Mouse (Mus musculus): ENCODE data around the gene Clip2. TPM values are rescaled to one million over a fixed set of nuclear protein-coding genes. Genes with fewer than 3 reads are reported as not detected.
"Not testable (repeated sequence)": the region's sequence is repeated elsewhere in the genome, so short reads cannot be mapped to it uniquely, and the experiment has no call there.

Gene Clip2
- total and polyA plus RNA-seq, 2 experiments from 2014 or later: 13.1 to 153 TPM

DNA sequence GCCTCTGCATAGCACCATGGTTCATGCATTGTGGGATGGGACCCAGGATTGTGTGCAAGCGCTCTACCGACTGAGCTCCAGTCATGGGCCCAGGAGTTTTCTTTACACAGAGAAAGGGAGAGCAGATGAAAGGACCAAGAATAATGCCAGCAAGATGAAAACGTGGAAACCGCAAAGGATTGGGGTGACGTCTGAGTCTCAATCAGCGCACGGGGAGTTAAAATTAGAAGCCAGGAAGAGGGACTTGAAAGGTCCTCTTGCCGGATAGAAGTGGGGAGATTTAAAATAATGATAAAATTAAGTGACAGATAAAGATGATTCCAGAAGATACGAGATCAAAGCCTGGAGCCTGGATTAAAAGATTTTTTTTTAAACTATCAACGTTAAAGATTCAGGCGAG is 69.9 kb downstream of the Clip2 start:
- Histone ChIP-seq H3K4me2 (ENCODE audit: low read depth, low read length, poor library complexity, severe bottlenecking) (no peak overlapping the region), H3K36me3 (ENCODE audit: insufficient read depth, low read length) (no peaks in the 10 kb centered on the region), H3K9me3 (ENCODE audit: low read length) (no peaks in the 10 kb centered on the region), H3K9ac (replicated peaks; ENCODE audit: low read length, poor library complexity, severe bottlenecking) (no peak overlapping the region), H3K27me3 (ENCODE audit: insufficient read depth, low read length) (no peaks in the 10 kb centered on the region), H3K4me3 (ENCODE audit: low read depth, low read length) (no peak overlapping the region), H3K27ac (ENCODE audit: low read depth, low read length) (no peak overlapping the region), H3K4me1 (ENCODE audit: insufficient read depth, low read length) (no peaks in the 10 kb centered on the region)
- DNase-seq (ENCODE audit: low spot score): no peak
- 49% methylated on average over 11 of the region's 11 CpGs for WGBS
- TF ChIP-seq CTCF (IDR thresholded peaks at IDR 0.05): no peak
- no peak for ATAC-seq (ENCODE audit: low FRiP score)

DNA sequence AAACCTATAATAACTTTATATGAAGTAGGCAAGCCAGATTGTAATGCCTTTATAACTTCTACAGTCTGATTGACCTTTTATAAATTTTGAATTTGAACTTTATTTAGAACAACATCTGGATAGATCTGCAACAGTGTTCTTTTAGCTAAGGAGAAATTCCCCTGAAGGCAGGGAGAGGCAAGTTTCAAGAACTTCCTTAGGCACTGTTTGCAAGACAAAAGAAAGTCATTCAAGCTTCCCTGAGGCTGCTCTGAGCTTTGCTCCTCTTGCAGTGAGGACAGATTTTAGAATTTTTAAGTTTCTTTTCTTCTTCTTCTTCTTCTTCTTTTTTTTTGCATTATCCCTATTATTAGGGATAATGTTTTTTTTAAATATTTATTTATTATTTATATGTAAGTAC is 73.3 kb downstream of the Clip2 start:
- not testable (repeated sequence) for H3K9ac ChIP-seq (replicated peaks; ENCODE audit: low read length, poor library complexity, severe bottlenecking); H3K4me1 ChIP-seq (ENCODE audit: insufficient read depth, low read length); H3K36me3 ChIP-seq (ENCODE audit: insufficient read depth, low read length); H3K4me3 ChIP-seq (ENCODE audit: low read depth, low read length); H3K27me3 ChIP-seq (ENCODE audit: insufficient read depth, low read length); H3K4me2 ChIP-seq (ENCODE audit: low read depth, low read length, poor library complexity, severe bottlenecking); H3K9me3 ChIP-seq (ENCODE audit: low read length); DNase-seq (ENCODE audit: low spot score); H3K27ac ChIP-seq (ENCODE audit: low read depth, low read length); ATAC-seq (ENCODE audit: low FRiP score)

DNA sequence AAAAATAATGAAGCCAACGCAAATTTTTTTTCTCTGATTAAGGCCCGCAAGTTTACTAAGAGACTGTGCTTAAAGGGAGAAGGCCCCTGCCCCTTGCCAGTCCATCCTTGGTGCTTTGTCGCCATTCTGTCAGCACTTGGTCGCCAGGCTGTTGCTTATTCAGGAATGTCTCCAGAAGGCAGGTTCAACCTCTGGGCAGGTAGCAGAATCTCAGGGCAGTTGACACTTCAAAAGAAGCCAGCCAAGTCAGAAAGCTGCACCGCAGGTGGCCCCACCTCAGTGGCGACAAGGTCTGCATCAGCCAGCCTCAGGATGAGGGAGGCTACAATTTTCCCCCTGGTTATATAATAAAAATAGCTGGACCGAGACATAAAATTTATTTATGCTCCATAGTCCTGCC is 76.5 kb downstream of the Clip2 start:
- not testable (repeated sequence) for H3K9me3 ChIP-seq (ENCODE audit: low read length); H3K4me3 ChIP-seq (ENCODE audit: low read depth, low read length); H3K9ac ChIP-seq (replicated peaks; ENCODE audit: low read length, poor library complexity, severe bottlenecking); H3K27ac ChIP-seq (ENCODE audit: low read depth, low read length); H3K4me2 ChIP-seq (ENCODE audit: low read depth, low read length, poor library complexity, severe bottlenecking); ATAC-seq (ENCODE audit: low FRiP score); H3K36me3 ChIP-seq (ENCODE audit: insufficient read depth, low read length); H3K4me1 ChIP-seq (ENCODE audit: insufficient read depth, low read length); H3K27me3 ChIP-seq (ENCODE audit: insufficient read depth, low read length); DNase-seq (ENCODE audit: low spot score)
- 93% methylated on average over 7 of the region's 7 CpGs for WGBS

DNA sequence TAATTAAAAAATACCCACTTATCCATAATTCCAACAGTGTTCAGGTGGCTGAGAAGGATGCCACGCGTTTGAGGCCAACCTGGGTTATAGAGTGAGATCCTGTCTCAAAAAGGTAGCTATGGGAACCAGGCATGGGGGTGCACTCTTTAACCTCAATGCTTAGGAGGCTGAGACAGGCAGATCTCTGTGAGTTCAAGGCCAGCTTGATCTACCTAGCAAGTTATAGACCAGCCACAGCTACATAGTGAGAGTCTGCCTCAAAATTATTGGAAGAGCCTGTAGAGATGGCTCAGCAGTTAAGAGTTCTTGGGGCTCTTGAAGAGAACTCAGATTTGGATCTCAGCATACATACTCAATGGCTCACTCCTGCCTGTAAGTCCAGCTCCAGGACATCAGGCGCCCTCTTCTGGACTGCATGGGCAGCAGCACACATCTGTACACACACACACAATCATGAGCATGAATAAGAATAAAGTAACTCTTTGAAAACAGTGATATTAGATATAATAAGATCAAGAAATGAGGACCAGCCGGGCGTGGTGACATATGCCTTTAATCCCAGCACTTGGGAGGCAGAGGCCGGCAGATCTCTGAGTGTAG is 77.1 kb downstream of the Clip2 start:
- H3K27ac ChIP-seq (ENCODE audit: low read depth, low read length): no peak overlapping the region
- DNase-seq (ENCODE audit: low spot score) (no peak), ATAC-seq (ENCODE audit: low FRiP score) (no peak)
- no peak; the same call in 1 of the 2 replicates for TF ChIP-seq CTCF (IDR thresholded peaks at IDR 0.05)
- no peak overlapping the region for H3K9ac ChIP-seq (replicated peaks; ENCODE audit: low read length, poor library complexity, severe bottlenecking)
- no peaks in the 10 kb centered on the region for H3K9me3 ChIP-seq (ENCODE audit: low read length)
- 95% methylated on average over 6 of the region's 6 CpGs for WGBS
- H3K4me1 ChIP-seq (ENCODE audit: insufficient read depth, low read length): no peaks in the 10 kb centered on the region
- H3K4me3 ChIP-seq (ENCODE audit: low read depth, low read length): no peak overlapping the region
- no peaks in the 10 kb centered on the region for H3K36me3 ChIP-seq (ENCODE audit: insufficient read depth, low read length)
- H3K27me3 ChIP-seq (ENCODE audit: insufficient read depth, low read length): no peaks in the 10 kb centered on the region
- H3K4me2 ChIP-seq (ENCODE audit: low read depth, low read length, poor library complexity, severe bottlenecking): no peak overlapping the region

DNA sequence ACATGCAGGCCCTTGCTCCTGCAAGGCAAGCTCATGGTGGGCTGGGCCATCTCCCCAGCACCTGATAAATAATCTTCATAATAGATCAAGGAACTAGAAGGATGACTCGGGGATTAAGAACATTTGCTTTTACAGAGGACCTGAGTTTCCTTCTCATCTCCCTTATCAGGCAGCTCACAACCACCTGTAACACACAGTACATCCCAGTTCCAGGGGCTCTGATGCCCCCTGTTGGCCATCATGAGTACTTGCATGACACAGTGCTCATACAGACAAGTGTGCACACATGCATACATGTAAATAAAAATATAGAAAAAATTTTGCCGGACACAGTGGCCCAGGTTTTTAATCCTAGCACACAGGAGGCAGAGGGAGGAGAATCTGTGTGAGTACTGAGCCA is 78.3 kb downstream of the Clip2 start:
- H3K27me3 ChIP-seq (ENCODE audit: insufficient read depth, low read length): no peaks in the 10 kb centered on the region
- 85% methylated on average over 2 of the region's 2 CpGs for WGBS
- DNase-seq (ENCODE audit: low spot score): peak; percentile 30

DNA sequence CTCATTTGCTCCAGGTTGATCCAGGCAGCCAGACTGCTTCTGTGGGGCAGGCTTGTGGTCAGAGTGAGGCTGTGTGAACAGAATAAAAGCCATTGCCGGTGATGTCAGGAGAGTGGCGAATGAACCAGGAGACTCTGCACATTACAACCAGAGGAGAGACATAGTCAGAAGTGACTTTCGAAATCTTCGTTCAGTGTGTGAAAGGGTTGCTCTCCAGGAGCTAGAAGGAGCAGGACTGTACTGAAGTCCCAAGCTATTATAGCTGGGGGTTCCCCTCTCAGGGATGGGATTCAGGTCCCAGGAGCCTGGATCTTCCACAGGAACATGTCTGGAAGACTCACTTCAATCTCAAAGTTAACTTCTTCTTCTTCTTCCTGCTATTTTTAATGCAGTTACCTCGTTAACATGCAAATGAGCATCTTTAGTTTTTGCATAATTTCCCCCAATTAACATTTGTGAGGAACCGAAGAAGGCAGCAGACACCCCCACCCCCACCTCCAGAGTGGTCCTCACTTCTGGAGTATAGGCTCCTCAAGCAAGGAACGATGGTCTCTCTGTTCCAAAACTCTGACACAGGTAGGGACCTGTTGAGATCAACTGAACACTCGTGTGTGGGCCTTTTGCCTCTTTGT is 81.6 kb downstream of the Clip2 start:
- Histone ChIP-seq H3K4me3 (ENCODE audit: low read depth, low read length) (no peak overlapping the region), H3K9me3 (ENCODE audit: low read length) (no peaks in the 10 kb centered on the region), H3K4me1 (ENCODE audit: insufficient read depth, low read length) (peaks cover 15% of the 10 kb centered on the region; the same call in 1 of the 2 replicates), H3K36me3 (ENCODE audit: insufficient read depth, low read length) (no peaks in the 10 kb centered on the region), H3K9ac (replicated peaks; ENCODE audit: low read length, poor library complexity, severe bottlenecking) (no peak overlapping the region), H3K27me3 (ENCODE audit: insufficient read depth, low read length) (no peaks in the 10 kb centered on the region), H3K4me2 (ENCODE audit: low read depth, low read length, poor library complexity, severe bottlenecking) (no peak overlapping the region), H3K27ac (ENCODE audit: low read depth, low read length) (no peak overlapping the region)
- 78% methylated on average over 8 of the region's 8 CpGs for WGBS
- TF ChIP-seq CTCF (IDR thresholded peaks at IDR 0.05): no peak
- ATAC-seq (ENCODE audit: low FRiP score) (no peak), DNase-seq (ENCODE audit: low spot score) (no peak)

More for the DNA sequence above, 78.3 kb downstream of the Clip2 start:
- Histone ChIP-seq H3K27ac (ENCODE audit: low read depth, low read length) (no peak overlapping the region), H3K4me1 (ENCODE audit: insufficient read depth, low read length) (no peaks in the 10 kb centered on the region), H3K4me3 (ENCODE audit: low read depth, low read length) (no peak overlapping the region), H3K9me3 (ENCODE audit: low read length) (no peaks in the 10 kb centered on the region), H3K36me3 (ENCODE audit: insufficient read depth, low read length) (no peaks in the 10 kb centered on the region), H3K4me2 (ENCODE audit: low read depth, low read length, poor library complexity, severe bottlenecking) (no peak overlapping the region), H3K9ac (replicated peaks; ENCODE audit: low read length, poor library complexity, severe bottlenecking) (no peak overlapping the region)
- TF ChIP-seq CTCF (IDR thresholded peaks at IDR 0.05): peak; percentile 61
- no peak for ATAC-seq (ENCODE audit: low FRiP score)

Measured in midbrain, postnatal 0 days (tissue).